Mouse (Mus musculus) MEL (cell line): ENCODE data around the gene Spg21. TPM values are rescaled to one million over a fixed set of nuclear protein-coding genes. Genes with fewer than 3 reads are reported as not detected.

Experiments used
- DNase-seq: peaks from one replicate; pipeline ENCODE4 v3.0.0; 2011; ENCODE audit warnings: low read depth, low spot score
- H3K27ac ChIP-seq: 2 replicates; pipeline ENCODE4 v1.5.1; 2012; ENCODE audit warnings: low read depth, mild to moderate bottlenecking, control low read depth, low read length, moderate library complexity; ENCODE audit not compliant: control insufficient read depth
- H3K27me3 ChIP-seq, 2 experiments: fragments of 150-350 bp in 1 of 2; sonication (generic) in 1 of 2; 2 replicates each; pipeline ENCODE4 v1.6.1; 2012; ENCODE audit warnings: low read length in 2 of 2, mild to moderate bottlenecking in 2 of 2, improper control_type of control experiment in 1 of 2, moderate library complexity in 1 of 2; ENCODE audit not compliant: insufficient read depth in 2 of 2, control insufficient read depth in 1 of 2
- H3K36me3 ChIP-seq, 2 experiments: 2 replicates each; pipeline ENCODE4 v1.6.1; 2012 to 2014; ENCODE audit warnings: low read length in 2 of 2, improper control_type of control experiment in 1 of 2, inconsistent platforms in 1 of 2, mild to moderate bottlenecking in 1 of 2; ENCODE audit not compliant: insufficient read depth in 2 of 2, control insufficient read depth in 1 of 2
- H3K4me1 ChIP-seq, 2 experiments: fragments of 150-350 bp in 1 of 2; sonication (generic) in 1 of 2; 2 replicates each; pipeline ENCODE4 v1.6.1; 2012; ENCODE audit warnings: low read length in 2 of 2, improper control_type of control experiment in 1 of 2, mild to moderate bottlenecking in 1 of 2; ENCODE audit not compliant: insufficient read depth in 2 of 2, control insufficient read depth in 1 of 2
- H3K4me3 ChIP-seq, 2 experiments: fragments of 150-350 bp in 1 of 2; sonication (generic) in 1 of 2; 2 replicates each; pipeline ENCODE4 v1.5.1; 2012; ENCODE audit warnings: low read depth in 2 of 2, low read length in 2 of 2, mild to moderate bottlenecking in 2 of 2, moderate library complexity in 2 of 2, control low read depth in 1 of 2, improper control_type of control experiment in 1 of 2; ENCODE audit not compliant: control insufficient read depth in 1 of 2, insufficient read depth in 1 of 2
- H3K79me2 ChIP-seq: 2 replicates; pipeline ENCODE4 v1.6.1; 2012; ENCODE audit warnings: mild to moderate bottlenecking, low read length, moderate library complexity; ENCODE audit not compliant: control insufficient read depth, poor library complexity, insufficient read depth
- H3K9ac ChIP-seq: 2 replicates; pipeline ENCODE4 v1.6.1; 2012; ENCODE audit warnings: low read depth, mild to moderate bottlenecking, control low read depth, low read length, moderate library complexity; ENCODE audit not compliant: control insufficient read depth, poor library complexity, severe bottlenecking
- H3K9me3 ChIP-seq: fragments of 150-350 bp; sonication (generic); replicated peaks from 2 replicates; pipeline ENCODE4 v1.6.1; 2012; ENCODE audit warnings: mild to moderate bottlenecking, low read length, improper control_type of control experiment, moderate library complexity; ENCODE audit not compliant: insufficient read depth
- BHLHE40 ChIP-seq: IDR thresholded peaks from 2 replicates; pipeline ENCODE4 v1.6.1; 2012; ENCODE audit warnings: low read depth, mild to moderate bottlenecking, inconsistent platforms, low read length, improper control_type of control experiment, borderline replicate concordance
- CHD1 ChIP-seq: IDR thresholded peaks from 2 replicates; pipeline ENCODE4 v1.6.1; 2012; ENCODE audit warnings: low read depth, mild to moderate bottlenecking, inconsistent platforms, low read length, improper control_type of control experiment
- CHD2 ChIP-seq: IDR thresholded peaks from 2 replicates; pipeline ENCODE4 v1.6.1; 2011; ENCODE audit warnings: low read length, improper control_type of control experiment
- CTCF ChIP-seq, 3 experiments: IDR thresholded peaks in 2 of 3; conservative IDR thresholded peaks in 1 of 3; 2 replicates each; pipeline ENCODE4 v1.5.1; 2011 to 2012; ENCODE audit warnings: low read length in 3 of 3, low read depth in 2 of 3, mild to moderate bottlenecking in 2 of 3, improper control_type of control experiment in 1 of 3, inconsistent platforms in 1 of 3, mixed read lengths in 1 of 3, moderate library complexity in 1 of 3; ENCODE audit not compliant: control insufficient read depth in 1 of 3, insufficient read depth in 1 of 3, poor library complexity in 1 of 3, severe bottlenecking in 1 of 3
- ELF1 ChIP-seq: IDR thresholded peaks from 2 replicates; pipeline ENCODE4 v1.6.1; 2014; ENCODE audit warnings: low read depth, mild to moderate bottlenecking, inconsistent platforms, low read length, improper control_type of control experiment, moderate library complexity
- EP300 ChIP-seq, 2 experiments: IDR thresholded peaks; 2 replicates each; pipeline ENCODE4 v1.6.1; 2011; ENCODE audit warnings: improper control_type of control experiment in 2 of 2, low read length in 2 of 2, low read depth in 1 of 2, mild to moderate bottlenecking in 1 of 2
- GATA1 ChIP-seq: IDR thresholded peaks from 2 replicates; pipeline ENCODE4 v1.6.1; 2011; ENCODE audit warnings: low read depth, low read length, improper control_type of control experiment
- HCFC1 ChIP-seq: IDR thresholded peaks from 2 replicates; pipeline ENCODE4 v1.6.1; 2012; ENCODE audit warnings: low read depth, mild to moderate bottlenecking, inconsistent platforms, low read length, improper control_type of control experiment, moderate library complexity
- MAFK ChIP-seq: IDR thresholded peaks from 2 replicates; pipeline ENCODE4 v1.6.1; 2011; ENCODE audit warnings: low read depth, mild to moderate bottlenecking, low read length, improper control_type of control experiment, borderline replicate concordance
- MYB ChIP-seq: IDR thresholded peaks from 2 replicates; pipeline ENCODE4 v1.6.1; 2011; ENCODE audit warnings: mild to moderate bottlenecking, low read depth, low read length, improper control_type of control experiment
- POLR2A ChIP-seq, 2 experiments: IDR thresholded peaks; 2 replicates each; pipeline ENCODE4 v1.6.1; 2011 to 2012; ENCODE audit warnings: low read length in 2 of 2, mild to moderate bottlenecking in 2 of 2, control low read depth in 1 of 2, improper control_type of control experiment in 1 of 2, low read depth in 1 of 2, moderate library complexity in 1 of 2; ENCODE audit not compliant: control insufficient read depth in 1 of 2, insufficient read depth in 1 of 2, poor library complexity in 1 of 2
- RAD21 ChIP-seq: IDR thresholded peaks from 2 replicates; pipeline ENCODE4 v1.6.1; 2011; ENCODE audit warnings: mild to moderate bottlenecking, low read depth, low read length, improper control_type of control experiment
- SIN3A ChIP-seq: IDR thresholded peaks from 2 replicates; pipeline ENCODE4 v1.6.1; 2012; ENCODE audit warnings: low read length, improper control_type of control experiment, inconsistent platforms
- SMC3 ChIP-seq: IDR thresholded peaks from 2 replicates; pipeline ENCODE4 v1.6.1; 2011; ENCODE audit warnings: low read depth, low read length, improper control_type of control experiment
- TAL1 ChIP-seq: IDR thresholded peaks from 2 replicates; pipeline ENCODE4 v1.6.1; 2012; ENCODE audit warnings: mild to moderate bottlenecking, inconsistent platforms, low read length, moderate library complexity, mixed read lengths
- TCF12 ChIP-seq: IDR thresholded peaks from 2 replicates; pipeline ENCODE4 v1.6.1; 2014; ENCODE audit warnings: low read depth, mild to moderate bottlenecking, inconsistent platforms, low read length, improper control_type of control experiment, moderate library complexity
- UBTF ChIP-seq: IDR thresholded peaks from 2 replicates; pipeline ENCODE4 v1.6.1; 2012; ENCODE audit warnings: low read depth, mild to moderate bottlenecking, inconsistent platforms, low read length, improper control_type of control experiment, moderate library complexity, borderline replicate concordance; ENCODE audit not compliant: insufficient read depth
- USF2 ChIP-seq, 2 experiments: IDR thresholded peaks; 2 replicates each; pipeline ENCODE4 v1.6.1; 2011 to 2012; ENCODE audit warnings: improper control_type of control experiment in 2 of 2, low read length in 2 of 2, borderline replicate concordance in 1 of 2, inconsistent platforms in 1 of 2, low read depth in 1 of 2, mild to moderate bottlenecking in 1 of 2; ENCODE audit not compliant: insufficient read depth in 1 of 2
- ZKSCAN1 ChIP-seq: IDR thresholded peaks from 2 replicates; pipeline ENCODE4 v1.6.1; 2012; ENCODE audit warnings: low read depth, mild to moderate bottlenecking, inconsistent platforms, low read length, improper control_type of control experiment, moderate library complexity
- ZMIZ1 ChIP-seq: IDR thresholded peaks from 2 replicates; pipeline ENCODE4 v1.6.1; 2012; ENCODE audit warnings: low read depth, mild to moderate bottlenecking, inconsistent platforms, low read length, improper control_type of control experiment, moderate library complexity
- ZNF384 ChIP-seq: IDR thresholded peaks from 2 replicates; pipeline ENCODE4 v1.6.1; 2012; ENCODE audit warnings: low read depth, mild to moderate bottlenecking, inconsistent platforms, low read length, improper control_type of control experiment
- polyA plus RNA-seq, 2 experiments: library from polyadenylated mRNA; stranded (reverse) in 1 of 2; unstranded in 1 of 2; fragments of >175 nt in 1 of 2; fragments of >200 nt in 1 of 2; gene quantifications; 2 replicates each; pipeline versions ENCODE4 v1.2.1 to v1.2.4; 2012; ENCODE audit warnings: low replicate concordance in 2 of 2, low read depth in 1 of 2; ENCODE audit not compliant: insufficient read length in 2 of 2, insufficient read depth in 1 of 2, missing spikeins in 1 of 2
- total RNA-seq: library from RNA; depleted of rRNA; stranded (reverse); fragments of 300-350 nt; gene quantifications from 2 replicates; pipeline ENCODE4 v1.2.3, GENCODE M21; 2012

Gene Spg21
- total and polyA plus RNA-seq, 3 experiments: 21.7 to 25.9 TPM; not detected in 1

GRCm38 (mm10) chr9:65491476-65491875, 30.7 kb downstream of the Spg21 start:
- Histone ChIP-seq H3K27ac (no peak overlapping the region), H3K79me2 (no peaks in the 10 kb centered on the region), H3K9ac (no peak overlapping the region), H3K36me3 (no peaks in the 10 kb centered on the region; a peak in 1 of 4 replicates), H3K4me3 (no peak overlapping the region), H3K9me3 (no peaks in the 10 kb centered on the region), H3K27me3 (no peaks in the 10 kb centered on the region), H3K4me1 (no peaks in the 10 kb centered on the region)
- TF ChIP-seq POLR2A (IDR thresholded peaks at IDR 0.05; ENCODE audit: control insufficient read depth in 1 of 2, insufficient read depth in 1 of 2, low read depth in 1 of 2, low read length in 2 of 2, poor library complexity in 1 of 2): no peak
- TF ChIP-seq USF2 (IDR thresholded peaks at IDR 0.05; ENCODE audit: borderline replicate concordance in 1 of 2, insufficient read depth in 1 of 2, low read depth in 1 of 2, low read length in 2 of 2): no peak
- TF ChIP-seq BHLHE40: no peak
- no peak for TF ChIP-seq TAL1
- no peak for TF ChIP-seq HCFC1
- no peak for DNase-seq

GRCm38 (mm10) chr9:65492351-65492750, 31.6 kb downstream of the Spg21 start:
- Histone ChIP-seq H3K36me3 (no peaks in the 10 kb centered on the region), H3K4me1 (no peaks in the 10 kb centered on the region), H3K9ac (no peak overlapping the region), H3K79me2 (no peaks in the 10 kb centered on the region), H3K4me3 (no peak overlapping the region), H3K27me3 (no peaks in the 10 kb centered on the region), H3K9me3 (no peaks in the 10 kb centered on the region), H3K27ac (no peak overlapping the region)
- no peak for DNase-seq
- TF ChIP-seq EP300 (IDR thresholded peaks at IDR 0.05; ENCODE audit: low read depth in 1 of 2, low read length in 2 of 2): no peak
- no peak for TF ChIP-seq ZNF384
- TF ChIP-seq SMC3: no peak
- no peak for TF ChIP-seq ELF1
- no peak for TF ChIP-seq MAFK
- no peak for TF ChIP-seq MYB
- TF ChIP-seq SIN3A: no peak
- no peak for TF ChIP-seq HCFC1
- no peak for TF ChIP-seq CTCF (IDR thresholded peaks at IDR 0.05 in 2 of 3, conservative IDR thresholded peaks at IDR 0.05 in 1 of 3; ENCODE audit: control insufficient read depth in 1 of 3, insufficient read depth in 1 of 3, low read depth in 2 of 3, low read length in 3 of 3, poor library complexity in 1 of 3, severe bottlenecking in 1 of 3)
- no peak for TF ChIP-seq ZKSCAN1
- TF ChIP-seq CHD2: no peak
- no peak for TF ChIP-seq ZMIZ1
- TF ChIP-seq GATA1: no peak
- no peak for TF ChIP-seq UBTF
- no peak for TF ChIP-seq CHD1
- TF ChIP-seq RAD21: no peak
- TF ChIP-seq TCF12: no peak
